Mouse (Mus musculus): ENCODE results near the gene Maml2. TPM values are rescaled to one million over a fixed set of nuclear protein-coding genes. Genes with fewer than 3 reads are reported as not detected.

The Maml2 gene
- polyA plus RNA-seq (2016; fragmentation: Nextera tagmentation; extraction: Ambion mirVana): 12.2 and 12.5 TPM in 2 replicates

DNA sequence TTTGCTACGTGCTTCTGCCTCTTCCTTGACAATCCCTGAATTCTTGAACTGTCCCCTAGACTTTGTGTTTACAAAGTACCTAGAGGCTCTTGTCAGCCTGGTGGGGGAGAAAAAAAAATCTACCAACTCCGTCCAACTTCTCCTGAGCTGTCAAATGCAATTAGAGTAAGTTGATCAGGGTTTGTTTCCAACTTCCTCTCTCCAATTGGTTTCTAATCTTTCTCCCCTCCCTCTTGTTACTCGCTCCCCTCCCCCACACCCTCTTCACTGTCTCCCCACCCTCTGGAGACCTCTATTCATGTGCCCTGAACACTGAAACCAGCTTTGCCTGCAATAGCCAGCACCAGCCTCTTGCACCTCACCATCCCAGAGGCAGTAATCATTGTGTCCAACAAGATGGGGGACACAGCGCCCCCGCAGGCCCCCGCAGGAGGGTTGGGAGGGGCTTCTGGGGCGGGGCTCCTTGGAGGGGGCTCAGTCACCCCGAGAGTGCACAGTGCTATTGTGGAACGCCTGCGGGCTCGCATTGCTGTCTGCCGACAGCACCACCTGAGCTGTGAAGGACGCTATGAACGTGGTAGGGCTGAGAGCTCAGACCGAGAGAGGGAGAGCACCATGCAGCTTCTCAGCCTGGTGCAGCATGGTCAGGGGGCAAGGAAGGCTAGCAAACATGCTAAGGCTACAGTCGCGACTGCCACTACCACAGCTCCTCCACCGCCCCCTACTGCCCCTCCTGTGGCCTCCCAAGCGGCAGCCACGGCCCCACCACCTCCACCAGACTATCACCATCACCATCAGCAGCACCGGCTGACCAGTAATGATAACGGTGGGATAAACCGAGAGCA is at the start of gene Maml2:
Maml2 (plus strand) TSS at position 290 of the 845 bp plus-strand sequence.
- Histone ChIP-seq H3K4me2 (peak within 1 kb of the TSS; percentile 96), H3K4me3 (replicated peaks) (peak within 1 kb of the TSS; percentile 58), H3K9me3 (no peaks in the 10 kb centered on the region), H3K9ac (replicated peaks) (peak within 1 kb of the TSS; percentile 70), H3K4me1 (replicated peaks) (peaks cover 51% of the 10 kb centered on the region), H3K36me3 (no peaks in the 10 kb centered on the region), H3K27ac (peak within 1 kb of the TSS; percentile 84), H3K27me3 (no peaks in the 10 kb centered on the region)
- ATAC-seq (ENCODE audit: insufficient number of reproducible peaks, insufficient read depth, low FRiP score, low TSS enrichment, low read depth): peak; percentile 81
- WGBS: under 1% methylated on average over 23 of the region's 23 CpGs

DNA sequence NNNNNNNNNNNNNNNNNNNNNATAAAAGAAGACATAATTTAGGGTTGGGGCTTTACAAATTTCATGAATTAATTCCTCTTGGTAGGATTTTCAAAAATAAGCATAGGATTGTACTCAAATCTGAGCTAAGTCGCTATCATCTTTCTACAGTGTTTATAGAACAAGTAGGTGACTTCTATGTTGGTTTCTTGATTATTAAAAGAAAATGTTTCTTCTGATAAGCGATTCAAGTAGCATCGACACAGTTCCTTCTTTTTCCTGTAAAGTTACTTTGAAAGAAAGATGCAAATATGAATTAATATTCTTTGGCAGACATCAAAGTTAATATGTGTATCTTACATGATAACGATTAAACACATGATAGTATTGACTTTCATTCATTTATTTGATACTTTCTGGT is 49.7 kb upstream of the Maml2 start:
- 91% methylated on average over 4 of the region's 4 CpGs for WGBS
- H3K27ac ChIP-seq: no peak overlapping the region
- no peaks in the 10 kb centered on the region for H3K36me3 ChIP-seq
- H3K4me3 ChIP-seq (replicated peaks): no peak overlapping the region
- H3K9me3 ChIP-seq: no peaks in the 10 kb centered on the region
- no peak overlapping the region for H3K4me2 ChIP-seq
- H3K4me1 ChIP-seq (replicated peaks): peaks cover 13% of the 10 kb centered on the region
- no peaks in the 10 kb centered on the region for H3K27me3 ChIP-seq
- no peak overlapping the region for H3K9ac ChIP-seq (replicated peaks)
- no peak for ATAC-seq (ENCODE audit: insufficient number of reproducible peaks, insufficient read depth, low FRiP score, low TSS enrichment, low read depth)

DNA sequence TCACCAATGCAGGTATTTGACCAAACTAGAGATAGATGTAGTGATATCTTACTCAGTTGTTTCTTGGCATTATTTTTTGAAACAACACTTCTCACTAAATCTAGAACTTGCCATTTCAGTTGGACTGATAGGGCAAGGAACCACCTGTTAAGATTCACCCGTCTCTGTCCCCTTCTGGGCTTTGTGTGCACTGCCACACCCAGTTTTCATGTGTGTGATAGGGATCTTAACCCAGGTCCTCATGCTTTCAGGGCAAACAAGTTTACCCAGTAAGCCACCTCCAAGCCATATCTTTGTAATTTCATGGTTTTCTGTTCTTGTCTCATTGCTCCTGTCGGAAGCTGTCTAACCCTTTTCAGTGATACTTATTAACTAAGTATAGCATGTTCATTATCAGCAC is 46.5 kb upstream of the Maml2 start:
- Histone ChIP-seq H3K4me1 (replicated peaks) (peaks cover 6% of the 10 kb centered on the region; the same call in 1 of the 2 replicates), H3K9me3 (no peaks in the 10 kb centered on the region), H3K9ac (replicated peaks) (no peak overlapping the region), H3K4me2 (no peak overlapping the region), H3K27me3 (no peaks in the 10 kb centered on the region), H3K36me3 (no peaks in the 10 kb centered on the region), H3K27ac (no peak overlapping the region), H3K4me3 (replicated peaks) (no peak overlapping the region)
- ATAC-seq (ENCODE audit: insufficient number of reproducible peaks, insufficient read depth, low FRiP score, low TSS enrichment, low read depth): no peak
- 79% methylated on average over 2 of the region's 2 CpGs for WGBS

DNA sequence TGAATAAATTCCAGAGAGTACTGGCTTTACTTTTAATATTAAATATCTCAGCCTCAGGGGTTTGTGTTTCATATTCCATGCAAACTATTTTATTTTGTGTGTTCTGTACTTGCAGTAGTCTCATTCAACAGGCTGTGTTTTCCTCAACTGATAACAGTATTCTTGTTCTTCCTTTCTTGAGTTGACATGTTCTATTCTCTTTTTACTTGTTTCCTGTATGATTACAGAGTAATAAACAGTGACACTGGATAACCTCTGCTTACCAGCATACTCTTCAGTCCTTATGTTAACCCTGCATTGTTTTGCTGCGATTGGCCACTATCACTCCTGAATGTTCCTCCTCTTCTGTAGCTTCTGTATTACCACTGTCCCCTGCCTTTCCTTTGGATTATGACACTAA is 41.0 kb upstream of the Maml2 start:
- no peak for ATAC-seq (ENCODE audit: insufficient number of reproducible peaks, insufficient read depth, low FRiP score, low TSS enrichment, low read depth)
- WGBS: 90% methylated on average over 1 of the region's 1 CpGs
- H3K4me3 ChIP-seq (replicated peaks): no peak overlapping the region
- no peaks in the 10 kb centered on the region for H3K9me3 ChIP-seq
- H3K9ac ChIP-seq (replicated peaks): no peak overlapping the region
- no peaks in the 10 kb centered on the region for H3K27me3 ChIP-seq
- no peak overlapping the region for H3K27ac ChIP-seq
- no peaks in the 10 kb centered on the region for H3K36me3 ChIP-seq
- H3K4me2 ChIP-seq: no peak overlapping the region
- no peaks in the 10 kb centered on the region for H3K4me1 ChIP-seq (replicated peaks)

DNA sequence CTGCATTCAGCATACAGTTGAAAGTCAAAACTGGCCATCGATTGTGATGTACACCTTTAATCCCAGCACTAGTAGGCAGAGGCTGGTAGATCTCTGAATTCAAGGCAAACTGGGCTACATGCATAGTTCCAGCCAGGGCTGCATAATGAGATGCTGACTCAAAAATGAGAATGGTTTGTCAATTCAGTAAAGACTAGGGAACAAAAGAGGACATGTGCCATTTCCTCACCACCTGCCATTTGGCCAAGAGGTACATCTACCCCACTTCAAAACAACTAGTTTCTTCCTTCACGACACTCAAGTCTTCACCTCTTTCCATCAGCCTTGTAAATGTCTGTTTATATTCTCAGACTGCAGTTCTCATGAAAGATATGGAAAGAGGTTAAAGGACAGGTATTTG is 39.6 kb upstream of the Maml2 start:
- H3K27ac ChIP-seq: no peak overlapping the region
- H3K4me2 ChIP-seq: no peak overlapping the region
- H3K36me3 ChIP-seq: no peaks in the 10 kb centered on the region
- H3K9ac ChIP-seq (replicated peaks): no peak overlapping the region
- no peak overlapping the region for H3K4me3 ChIP-seq (replicated peaks)
- no peak for ATAC-seq (ENCODE audit: insufficient number of reproducible peaks, insufficient read depth, low FRiP score, low TSS enrichment, low read depth)
- H3K9me3 ChIP-seq: no peaks in the 10 kb centered on the region
- H3K4me1 ChIP-seq (replicated peaks): no peaks in the 10 kb centered on the region
- 88% methylated on average over 2 of the region's 2 CpGs for WGBS
- H3K27me3 ChIP-seq: no peaks in the 10 kb centered on the region

DNA sequence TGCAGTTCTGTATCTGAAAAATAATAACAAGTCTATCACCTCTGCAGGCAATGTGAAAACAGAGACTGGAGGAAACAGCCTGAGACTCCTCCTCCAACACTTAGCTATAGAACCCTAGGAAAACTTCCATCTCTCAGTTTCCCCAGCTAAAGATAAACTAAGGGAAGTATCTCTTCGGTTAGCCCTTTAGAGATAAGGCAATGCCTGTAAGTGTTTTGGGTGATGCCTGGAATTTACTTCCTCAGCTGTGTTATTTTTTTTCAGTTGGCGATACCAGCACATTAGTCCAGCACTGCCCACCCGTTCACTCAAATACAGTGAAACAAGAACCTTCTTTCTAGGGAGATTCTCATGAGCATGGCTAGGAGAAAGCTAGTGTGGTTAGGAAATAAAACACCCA is 36.8 kb upstream of the Maml2 start:
- Histone ChIP-seq H3K27me3 (no peaks in the 10 kb centered on the region), H3K27ac (no peak overlapping the region), H3K4me3 (replicated peaks) (no peak overlapping the region), H3K4me2 (no peak overlapping the region), H3K9ac (replicated peaks) (no peak overlapping the region), H3K36me3 (no peaks in the 10 kb centered on the region), H3K9me3 (no peaks in the 10 kb centered on the region), H3K4me1 (replicated peaks) (no peaks in the 10 kb centered on the region)
- 83% methylated on average over 3 of the region's 3 CpGs for WGBS
- ATAC-seq (ENCODE audit: insufficient number of reproducible peaks, insufficient read depth, low FRiP score, low TSS enrichment, low read depth): no peak

DNA sequence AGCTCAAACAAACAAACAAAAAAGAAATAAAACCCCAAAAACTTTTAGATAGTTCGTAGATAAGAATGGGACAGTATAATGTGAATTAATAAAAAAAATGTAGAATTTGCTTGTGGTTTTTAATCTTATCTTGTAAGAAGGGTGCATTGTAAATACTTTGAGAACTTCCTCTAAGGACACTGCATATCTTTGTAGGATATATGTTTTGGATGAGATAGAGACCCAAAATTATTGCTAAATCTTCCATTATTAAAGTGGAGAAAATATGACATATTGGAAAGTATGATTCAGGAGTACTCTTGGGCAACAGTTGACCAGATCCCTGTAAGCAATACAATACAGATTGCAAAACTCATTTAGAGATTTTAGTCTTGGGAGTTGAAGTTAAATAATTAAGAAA is 24.5 kb upstream of the Maml2 start:
- Histone ChIP-seq H3K4me1 (replicated peaks) (no peaks in the 10 kb centered on the region), H3K36me3 (no peaks in the 10 kb centered on the region), H3K4me3 (replicated peaks) (no peak overlapping the region), H3K27ac (no peak overlapping the region), H3K27me3 (no peaks in the 10 kb centered on the region), H3K9ac (replicated peaks) (no peak overlapping the region), H3K9me3 (no peaks in the 10 kb centered on the region), H3K4me2 (no peak overlapping the region)
- 95% methylated on average over 1 of the region's 1 CpGs for WGBS
- no peak for ATAC-seq (ENCODE audit: insufficient number of reproducible peaks, insufficient read depth, low FRiP score, low TSS enrichment, low read depth)

DNA sequence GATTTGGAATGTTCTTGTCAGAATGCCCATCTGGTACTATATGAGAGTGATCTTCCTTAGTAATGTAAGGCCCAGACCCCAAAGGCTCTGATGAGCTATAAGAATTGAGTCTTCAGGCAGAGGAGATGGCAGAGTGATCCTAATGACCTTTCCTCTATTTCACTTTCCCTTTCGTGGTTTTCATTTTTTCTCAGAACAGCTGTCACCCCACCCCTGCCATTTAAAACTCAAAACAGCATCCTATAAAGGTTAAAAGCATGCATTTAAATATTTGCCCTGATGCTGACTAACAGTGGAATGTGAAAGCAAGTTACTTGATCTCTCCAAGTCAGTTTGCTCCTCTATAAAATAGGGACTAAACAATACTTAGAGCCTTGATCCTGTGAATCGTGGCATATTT is 10.3 kb upstream of the Maml2 start:
- ATAC-seq (ENCODE audit: insufficient number of reproducible peaks, insufficient read depth, low FRiP score, low TSS enrichment, low read depth): no peak
- WGBS: 58% methylated on average over 2 of the region's 2 CpGs

DNA sequence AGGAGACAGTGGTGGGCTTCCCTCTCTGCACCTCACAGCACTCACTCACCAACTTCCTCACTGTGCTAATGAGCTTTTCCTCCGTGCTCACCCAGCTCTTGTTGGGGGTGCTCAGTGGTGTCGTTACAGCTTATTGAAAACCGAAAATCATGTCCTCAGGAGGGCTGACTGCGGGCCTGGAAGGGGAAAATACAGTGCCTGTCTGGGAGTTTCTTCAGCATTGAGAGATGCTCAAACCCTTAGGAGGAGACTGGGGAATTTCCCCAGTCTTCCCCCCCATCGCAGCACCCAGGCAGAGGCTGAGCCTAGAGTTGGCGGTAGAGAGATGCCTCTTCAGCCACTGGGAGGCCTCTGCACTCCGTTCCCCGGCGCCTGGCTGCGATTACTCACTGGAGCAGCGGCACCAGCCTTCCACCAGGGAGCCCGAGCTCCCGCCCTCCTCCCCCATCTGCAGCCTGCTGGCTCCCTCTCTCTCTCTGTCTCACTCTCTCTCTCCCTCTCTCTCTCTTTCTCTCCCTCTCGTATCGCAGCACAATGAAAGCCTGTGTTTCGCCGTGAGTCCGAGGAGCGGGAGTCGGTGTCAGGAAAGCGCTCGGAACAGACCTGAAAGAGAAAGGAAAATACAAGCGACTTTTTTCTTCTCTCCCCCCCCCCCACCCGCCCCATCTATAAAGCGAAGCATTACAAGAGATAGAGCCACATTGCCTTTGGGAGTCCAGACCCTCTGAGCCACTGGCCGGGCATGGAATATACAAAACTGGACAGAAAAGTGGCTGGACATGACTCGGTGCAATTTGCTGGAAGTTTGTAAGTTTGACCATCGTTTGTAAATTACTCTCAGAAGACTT is 1.3 kb upstream of the Maml2 start:
- Histone ChIP-seq H3K27me3 (no peaks in the 10 kb centered on the region), H3K4me1 (replicated peaks) (peaks cover 40% of the 10 kb centered on the region), H3K36me3 (no peaks in the 10 kb centered on the region), H3K9ac (replicated peaks) (peak overlapping the region; percentile 70), H3K4me3 (replicated peaks) (peak overlapping the region; percentile 58), H3K4me2 (peak overlapping the region; percentile 96), H3K9me3 (no peaks in the 10 kb centered on the region), H3K27ac (peak overlapping the region; percentile 84)
- peak; percentile 91 for ATAC-seq (ENCODE audit: insufficient number of reproducible peaks, insufficient read depth, low FRiP score, low TSS enrichment, low read depth)
- WGBS: under 1% methylated on average over 28 of the region's 28 CpGs

More for the DNA sequence above, 10.3 kb upstream of the Maml2 start:
- no peaks in the 10 kb centered on the region for H3K4me1 ChIP-seq (replicated peaks)
- H3K27ac ChIP-seq: no peak overlapping the region
- no peak overlapping the region for H3K9ac ChIP-seq (replicated peaks)
- no peaks in the 10 kb centered on the region for H3K36me3 ChIP-seq
- H3K9me3 ChIP-seq: no peaks in the 10 kb centered on the region
- no peak overlapping the region for H3K4me2 ChIP-seq
- no peaks in the 10 kb centered on the region for H3K27me3 ChIP-seq
- no peak overlapping the region for H3K4me3 ChIP-seq (replicated peaks)

DNA sequence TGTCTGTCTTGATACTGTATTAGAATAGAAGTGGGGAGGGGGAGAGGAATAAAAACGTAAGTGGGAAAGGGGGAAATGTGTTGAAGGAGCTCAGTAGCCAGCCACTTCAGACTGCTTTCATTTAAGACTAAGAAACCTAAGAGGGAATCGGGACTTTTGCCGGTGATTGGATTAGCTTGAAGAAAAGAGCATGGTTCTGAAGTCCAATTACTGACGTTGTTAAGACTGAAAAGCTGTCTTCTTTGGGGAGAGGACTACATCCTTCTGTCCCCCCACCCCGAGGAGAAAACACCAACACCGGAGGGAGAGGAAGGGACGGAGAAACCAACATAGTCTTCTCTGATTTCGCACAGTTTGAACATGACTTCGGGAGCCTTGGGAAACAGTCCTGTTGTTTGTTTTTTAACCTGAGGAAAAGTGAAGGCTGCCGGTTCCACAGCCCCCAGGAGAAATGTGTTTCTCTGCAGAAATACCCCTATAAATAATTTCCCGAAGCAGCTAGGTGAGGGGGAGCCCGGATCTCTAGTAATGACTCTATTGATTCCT is 562 bp upstream of the Maml2 start:
- Histone ChIP-seq H3K4me2 (peak overlapping the region; percentile 96), H3K4me1 (replicated peaks) (peaks cover 47% of the 10 kb centered on the region)

DNA sequence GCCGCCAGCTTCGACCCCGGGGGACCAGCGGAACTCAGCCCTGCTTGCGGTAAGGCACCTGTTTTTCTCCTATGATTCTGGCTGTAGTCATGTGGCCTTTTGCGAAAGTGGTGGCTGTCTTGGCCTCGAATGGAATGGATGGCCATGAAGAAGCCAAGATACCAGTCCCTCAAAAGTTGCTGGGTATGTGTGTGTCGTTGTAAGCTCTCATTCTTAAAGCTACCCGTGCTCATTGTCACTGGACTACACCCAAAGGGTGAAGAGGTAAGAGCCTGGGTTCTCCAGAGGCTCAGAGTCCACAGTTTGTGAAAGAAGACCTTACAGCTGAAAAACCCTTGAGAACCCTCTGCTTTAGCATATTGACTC is 739 bp downstream of the Maml2 start:
- ATAC-seq (ENCODE audit: insufficient number of reproducible peaks, insufficient read depth, low FRiP score, low TSS enrichment, low read depth): no peak
- peak overlapping the region; percentile 84 for H3K27ac ChIP-seq
- 28% methylated on average over 9 of the region's 9 CpGs for WGBS
- peaks cover 51% of the 10 kb centered on the region for H3K4me1 ChIP-seq (replicated peaks)
- peak overlapping the region; percentile 58 for H3K4me3 ChIP-seq (replicated peaks)
- no peaks in the 10 kb centered on the region for H3K36me3 ChIP-seq
- peak overlapping the region; percentile 96 for H3K4me2 ChIP-seq
- no peaks in the 10 kb centered on the region for H3K9me3 ChIP-seq
- H3K27me3 ChIP-seq: no peaks in the 10 kb centered on the region
- peak overlapping the region; percentile 70 for H3K9ac ChIP-seq (replicated peaks)

More for the DNA sequence above, 562 bp upstream of the Maml2 start:
- Histone ChIP-seq H3K27me3 (no peaks in the 10 kb centered on the region), H3K36me3 (no peaks in the 10 kb centered on the region), H3K27ac (peak overlapping the region; percentile 84), H3K9me3 (no peaks in the 10 kb centered on the region), H3K4me3 (replicated peaks) (peak overlapping the region; percentile 58), H3K9ac (replicated peaks) (peak overlapping the region; percentile 70)
- WGBS: under 1% methylated on average over 12 of the region's 12 CpGs
- no peak for ATAC-seq (ENCODE audit: insufficient number of reproducible peaks, insufficient read depth, low FRiP score, low TSS enrichment, low read depth)

Data from limb, embryonic 12.5 days (tissue).